13 mouse cellular contexts compared by ENCODE assay signal in the genomic region with DNA sequence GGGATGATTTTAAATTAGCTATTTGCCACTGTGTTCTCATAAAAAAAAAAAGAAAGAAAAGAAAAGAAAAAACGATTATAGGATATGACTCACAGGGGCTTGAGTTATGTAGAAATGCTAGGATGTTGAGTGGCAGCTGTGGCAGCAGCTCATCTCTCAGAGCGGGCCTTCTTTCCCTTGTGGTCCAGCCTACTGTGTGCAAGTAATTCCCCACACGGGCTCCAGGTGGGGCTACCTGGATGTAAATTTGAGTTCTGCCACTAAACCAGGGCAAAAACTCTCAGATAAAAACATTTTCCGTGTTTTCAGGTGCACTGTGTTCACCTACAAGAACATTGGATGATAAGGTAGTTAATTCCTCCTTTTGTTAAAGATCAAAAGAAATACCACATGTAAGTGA.
DNase-seq lines count a peak whose midpoint lies in the region; ATAC-seq and TF ChIP-seq lines count a peak whose summit lies in the region.
"Had no signal": no experiment of that assay in that cellular context is flagged by ENCODE, and none has a peak within 500 bp of the region (broad histone marks: within the 10 kb centered on the region; RNA-seq: fewer than 3 reads in every experiment).

No protein-coding gene starts in this region.

- no peak for ATAC-seq in midbrain, embryonic 15.5 days (replicated peaks)
- ATAC-seq: hindbrain, postnatal 0 days; midbrain, embryonic 13.5 days had no signal

- no peak for TF ChIP-seq POLR2A in lung, adult 2 months (IDR thresholded peaks at IDR 0.05; ENCODE audit: borderline replicate concordance, extremely low read depth, low read depth, low read length)

- H3K4me3 ChIP-seq in lung, adult 2 months (replicated peaks; ENCODE audit: extremely low read depth, low read depth, low read length), result no peak overlapping the region
- no peak overlapping the region for H3K4me3 ChIP-seq in midbrain, embryonic 15.5 days
- H3K4me3 ChIP-seq: embryonic facial prominence, embryonic 12.5 days; limb, embryonic 12.5 days; midbrain, embryonic 13.5 days had no signal

- H3K27ac ChIP-seq in midbrain, embryonic 15.5 days, result no peak overlapping the region
- H3K27ac ChIP-seq: embryonic facial prominence, embryonic 12.5 days; hindbrain, postnatal 0 days; limb, embryonic 12.5 days; midbrain, embryonic 13.5 days had no signal

- no peaks in the 10 kb centered on the region for H3K4me1 ChIP-seq in lung, adult 2 months (ENCODE audit: control insufficient read depth, insufficient read depth, low read length)
- H3K4me1 ChIP-seq in midbrain, embryonic 15.5 days, result no peaks in the 10 kb centered on the region
- H3K4me1 ChIP-seq: embryonic facial prominence, embryonic 12.5 days; limb, embryonic 12.5 days; midbrain, embryonic 13.5 days had no signal

- no peaks in the 10 kb centered on the region for H3K36me3 ChIP-seq in midbrain, embryonic 15.5 days (replicated peaks)
- H3K36me3 ChIP-seq: embryonic facial prominence, embryonic 12.5 days; limb, embryonic 12.5 days; midbrain, embryonic 13.5 days had no signal

- DNase-seq in left cerebral cortex, adult 11 months (ENCODE audit: low spot score), result peak; percentile 16
- DNase-seq in left cerebral cortex, adult 9 months (ENCODE audit: low spot score in 2 of 2), result no peak
- DNase-seq in ES-CJ7 (ENCODE audit: low read depth, low spot score), result peak; percentile 35
- DNase-seq in lung, adult 2 months, result no peak
- DNase-seq in thymus, postnatal 10 days (ENCODE audit: low spot score in 2 of 2), result peak; percentile 8 to 37
- no peak for DNase-seq in right cerebral cortex, postnatal 14 days
- DNase-seq: adrenal gland, postnatal 25 days; gastrocnemius, postnatal 14 days had no signal

- TF ChIP-seq CTCF in lung, adult 2 months (IDR thresholded peaks at IDR 0.05; ENCODE audit: insufficient read depth, low read length), result peak; percentile 16; the same call in 1 of the 2 replicates

- H3K9me3 ChIP-seq in midbrain, embryonic 15.5 days, result no peaks in the 10 kb centered on the region
- H3K9me3 ChIP-seq: embryonic facial prominence, embryonic 12.5 days; limb, embryonic 12.5 days; midbrain, embryonic 13.5 days had no signal

- H3K4me2 ChIP-seq in midbrain, embryonic 15.5 days, result no peak overlapping the region
- H3K4me2 ChIP-seq: embryonic facial prominence, embryonic 12.5 days; limb, embryonic 12.5 days; midbrain, embryonic 13.5 days had no signal

- no peaks in the 10 kb centered on the region for H3K27me3 ChIP-seq in midbrain, embryonic 15.5 days (replicated peaks)
- H3K27me3 ChIP-seq: embryonic facial prominence, embryonic 12.5 days; limb, embryonic 12.5 days had no signal

- no peak overlapping the region for H3K9ac ChIP-seq in midbrain, embryonic 15.5 days
- H3K9ac ChIP-seq: embryonic facial prominence, embryonic 12.5 days; limb, embryonic 12.5 days; midbrain, embryonic 13.5 days had no signal

- 38% methylated on average over 4 of the region's 4 CpGs for WGBS in lung, adult 2 months
- 46% methylated on average over 4 of the region's 4 CpGs for WGBS in midbrain, embryonic 15.5 days

Comparison
In these comparisons a context has a peak if more than half of its experiments do, and no peak if none do; other contexts are left out.
1. DNase-seq: peak in left cerebral cortex, adult 11 months (single experiment), ES-CJ7 (single experiment) and thymus, postnatal 10 days (2 of 2); none in left cerebral cortex, adult 9 months (0 of 2), lung, adult 2 months (single experiment) and right cerebral cortex, postnatal 14 days (single experiment).